ENCODE assay signal across 18 mouse cellular contexts in genomic region chr5:92411461-92412140, GRCm38 (mm10). TPM values are rescaled to one million over a fixed set of nuclear protein-coding genes. Genes with fewer than 3 reads are reported as not detected.
DNase-seq lines count a peak whose midpoint lies in the region; ATAC-seq lines count a peak whose summit lies in the region.
"Had no signal": no experiment of that assay in that cellular context is flagged by ENCODE, and none has a peak within 500 bp of the region (broad histone marks: within the 10 kb centered on the region; RNA-seq: fewer than 3 reads in every experiment).

No protein-coding gene starts in this region.

- WGBS in heart, embryonic 12.5 days = 46% methylated on average over 7 of the region's 7 CpGs

- no peaks in the 10 kb centered on the region for H3K9me3 ChIP-seq in heart, embryonic 12.5 days (replicated peaks)
- H3K9me3 ChIP-seq: embryonic facial prominence, embryonic 10.5 days; heart, embryonic 15.5 days; hindbrain, embryonic 15.5 days had no signal

- H3K4me1 ChIP-seq in heart, embryonic 12.5 days (replicated peaks) = peaks cover 12% of the 10 kb centered on the region; the same call in 1 of the 2 replicates
- H3K4me1 ChIP-seq: hindbrain, embryonic 15.5 days had no signal

- ATAC-seq in frontal cortex, adult (ENCODE audit: low TSS enrichment) = peak; percentile 59; the same call in 1 of the 2 replicates
- no peak for ATAC-seq in heart, embryonic 12.5 days (ENCODE audit: insufficient number of reproducible peaks, low FRiP score)
- peak; percentile 64 for ATAC-seq in megakaryocyte-erythroid progenitor cell, adult 5-6 weeks (replicated peaks; ENCODE audit: low FRiP score, low TSS enrichment, poor library complexity, severe bottlenecking)
- ATAC-seq: activated CD4-positive, CD25-positive, alpha-beta regulatory T cell, adult 4 months; forebrain, postnatal 0 days; intestine, embryonic 16.5 days; Patski had no signal

- peaks cover 23% of the 10 kb centered on the region for H3K36me3 ChIP-seq in heart, embryonic 12.5 days

- H3K9ac ChIP-seq in heart, embryonic 12.5 days = 0 out of 2 replicates have a peak overlapping the region, but pooled peaks have one; percentile 8
- H3K9ac ChIP-seq: forebrain, postnatal 0 days; heart, embryonic 15.5 days; hindbrain, embryonic 15.5 days had no signal

- no peak overlapping the region for H3K4me2 ChIP-seq in heart, embryonic 12.5 days
- H3K4me2 ChIP-seq: heart, embryonic 15.5 days; hindbrain, embryonic 15.5 days had no signal

- no peak overlapping the region for H3K4me3 ChIP-seq in heart, embryonic 12.5 days
- H3K4me3 ChIP-seq: embryonic facial prominence, embryonic 10.5 days; heart, embryonic 15.5 days; hindbrain, embryonic 15.5 days had no signal

- no peak overlapping the region for H3K27ac ChIP-seq in heart, embryonic 12.5 days (ENCODE audit: poor library complexity, severe bottlenecking)
- H3K27ac ChIP-seq: embryonic facial prominence, embryonic 10.5 days; heart, embryonic 15.5 days; hindbrain, embryonic 15.5 days had no signal

- DNase-seq in frontal cortex, postnatal 10 days (ENCODE audit: low spot score in 2 of 2) = no peak
- DNase-seq in heart, adult 8-10 months (ENCODE audit: low spot score) = no peak
- DNase-seq in brain, adult 2 months (ENCODE audit: low read depth, low spot score) = peak; percentile 28
- DNase-seq: adrenal gland, postnatal 14 days; cerebellum, adult 2 months; cerebellum, postnatal 10 days; forebrain, postnatal 0 days; gastrocnemius, postnatal 10 days had no signal

- H3K27me3 ChIP-seq in heart, embryonic 12.5 days (replicated peaks) = no peaks in the 10 kb centered on the region
- H3K27me3 ChIP-seq: CH12.LX; heart, embryonic 15.5 days; hindbrain, embryonic 15.5 days; Patski had no signal

RNA-seq across cellular contexts. Expression of gene Nup54, which starts 23.4 kb away (rescaled TPM):
- polyA plus RNA-seq in heart, embryonic 12.5 days (2016; fragmentation: Nextera tagmentation; extraction: Ambion mirVana) = 42.6 and 44.6 TPM in 2 replicates
- total RNA-seq in heart, adult 8-10 months (2022) = 10 to 100 TPM; 12.1 to 18.4 (median 16.2) TPM
- total RNA-seq in megakaryocyte-erythroid progenitor cell, adult 5-6 weeks (2014; fragmentation: Nextera tagmentation) = 75.8 and 80.0 TPM in 2 replicates
- total RNA-seq in megakaryocyte-erythroid progenitor cell, adult 5-6 weeks (2017) = 99.1 and 106 TPM in 2 replicates
